Mouse (Mus musculus): ENCODE measurements around the gene Hprt. TPM values are rescaled to one million over a fixed set of nuclear protein-coding genes. Genes with fewer than 3 reads are reported as not detected.

Gene Hprt
- polyA plus RNA-seq, 1 experiment from 2014 or later, result 88.8 TPM

DNA sequence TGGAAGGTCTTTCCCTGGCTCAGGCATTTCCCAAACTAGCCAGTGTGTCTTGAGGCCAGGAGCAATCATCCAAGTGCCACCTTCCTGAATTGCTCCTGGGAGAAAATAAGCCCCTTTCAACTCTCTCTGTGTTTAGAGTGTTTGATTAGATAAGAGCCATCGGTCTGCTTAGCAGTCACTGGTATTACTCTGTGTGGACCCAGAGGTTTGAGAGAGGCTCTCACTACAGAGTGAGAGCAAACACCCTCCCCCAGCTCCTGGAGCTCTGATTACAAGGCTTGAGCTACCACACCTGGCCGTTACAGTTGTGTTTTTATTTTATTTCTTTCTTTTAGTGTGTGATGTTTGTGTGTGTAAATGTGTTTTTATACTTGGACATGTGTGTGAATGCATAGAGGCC lies 59.0 kb downstream of the Hprt start:
- no peaks in the 10 kb centered on the region for H3K9me3 ChIP-seq
- H3K9ac ChIP-seq, result no peak overlapping the region
- WGBS, result 70% methylated on average over 2 of the region's 2 CpGs
- ATAC-seq (ENCODE audit: low FRiP score), result no peak
- no peak overlapping the region for H3K27ac ChIP-seq
- H3K4me3 ChIP-seq, result no peak overlapping the region
- H3K27me3 ChIP-seq, result no peaks in the 10 kb centered on the region
- H3K4me2 ChIP-seq, result no peak overlapping the region
- H3K4me1 ChIP-seq (replicated peaks), result no peaks in the 10 kb centered on the region
- H3K36me3 ChIP-seq, result no peaks in the 10 kb centered on the region

DNA sequence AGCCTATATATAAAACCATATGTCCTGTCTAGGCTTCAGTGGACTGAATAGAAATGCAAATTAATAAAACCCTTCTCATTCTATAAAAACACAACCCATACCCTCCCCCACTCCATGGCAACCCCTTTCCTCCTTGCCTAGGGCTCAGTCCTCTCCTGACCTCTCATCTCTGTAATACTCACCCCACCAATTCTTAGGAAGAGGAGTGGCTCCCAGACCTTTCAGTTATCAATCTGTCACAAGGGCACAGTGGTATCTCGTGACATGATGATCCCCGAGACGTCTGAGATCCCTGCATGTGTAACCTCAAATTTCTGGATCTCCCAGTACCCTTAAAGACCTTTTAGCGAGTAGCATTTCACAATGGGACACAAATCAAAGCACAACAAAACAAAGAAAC lies 61.3 kb downstream of the Hprt start:
- 0 out of 2 replicates have a peak, but pooled peaks cover 10% of the 10 kb centered on the region for H3K27me3 ChIP-seq
- no peak for ATAC-seq (ENCODE audit: low FRiP score)
- H3K9ac ChIP-seq, result no peak overlapping the region
- H3K27ac ChIP-seq, result no peak overlapping the region
- no peak overlapping the region for H3K4me2 ChIP-seq
- H3K4me3 ChIP-seq, result no peak overlapping the region
- H3K9me3 ChIP-seq, result no peaks in the 10 kb centered on the region
- 0 out of 2 replicates have a peak, but pooled peaks cover 4% of the 10 kb centered on the region for H3K4me1 ChIP-seq (replicated peaks)
- 36% methylated on average over 4 of the region's 4 CpGs for WGBS
- no peaks in the 10 kb centered on the region for H3K36me3 ChIP-seq

DNA sequence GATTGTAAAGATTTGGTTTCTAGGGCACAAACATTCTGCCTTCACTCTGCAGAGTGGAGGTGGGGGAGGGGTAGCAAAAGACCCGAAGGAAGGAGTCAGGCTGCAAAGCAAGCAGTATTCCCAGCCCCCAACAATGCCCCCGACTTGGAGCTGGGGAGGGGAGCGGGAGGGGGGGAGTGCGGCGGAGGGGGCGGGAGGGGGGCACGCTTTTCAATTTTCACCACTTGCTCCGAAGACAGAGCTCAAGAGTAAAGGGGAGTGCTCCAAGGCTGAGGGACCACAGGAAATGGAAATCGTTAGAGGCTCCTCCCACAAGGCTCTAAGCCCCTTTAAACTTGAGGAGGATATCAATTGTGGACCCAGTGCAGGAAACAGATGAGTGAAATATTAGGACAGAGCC lies 62.4 kb downstream of the Hprt start:
- Histone ChIP-seq H3K27ac (no peak overlapping the region), H3K36me3 (no peaks in the 10 kb centered on the region), H3K9ac (no peak overlapping the region), H3K4me3 (no peak overlapping the region), H3K27me3 (0 out of 2 replicates have a peak, but pooled peaks cover 11% of the 10 kb centered on the region), H3K9me3 (no peaks in the 10 kb centered on the region), H3K4me2 (peak overlapping the region; percentile 40), H3K4me1 (replicated peaks) (0 out of 2 replicates have a peak, but pooled peaks cover 4% of the 10 kb centered on the region)
- ATAC-seq (ENCODE audit: low FRiP score), result no peak
- 22% methylated on average over 9 of the region's 9 CpGs for WGBS

DNA sequence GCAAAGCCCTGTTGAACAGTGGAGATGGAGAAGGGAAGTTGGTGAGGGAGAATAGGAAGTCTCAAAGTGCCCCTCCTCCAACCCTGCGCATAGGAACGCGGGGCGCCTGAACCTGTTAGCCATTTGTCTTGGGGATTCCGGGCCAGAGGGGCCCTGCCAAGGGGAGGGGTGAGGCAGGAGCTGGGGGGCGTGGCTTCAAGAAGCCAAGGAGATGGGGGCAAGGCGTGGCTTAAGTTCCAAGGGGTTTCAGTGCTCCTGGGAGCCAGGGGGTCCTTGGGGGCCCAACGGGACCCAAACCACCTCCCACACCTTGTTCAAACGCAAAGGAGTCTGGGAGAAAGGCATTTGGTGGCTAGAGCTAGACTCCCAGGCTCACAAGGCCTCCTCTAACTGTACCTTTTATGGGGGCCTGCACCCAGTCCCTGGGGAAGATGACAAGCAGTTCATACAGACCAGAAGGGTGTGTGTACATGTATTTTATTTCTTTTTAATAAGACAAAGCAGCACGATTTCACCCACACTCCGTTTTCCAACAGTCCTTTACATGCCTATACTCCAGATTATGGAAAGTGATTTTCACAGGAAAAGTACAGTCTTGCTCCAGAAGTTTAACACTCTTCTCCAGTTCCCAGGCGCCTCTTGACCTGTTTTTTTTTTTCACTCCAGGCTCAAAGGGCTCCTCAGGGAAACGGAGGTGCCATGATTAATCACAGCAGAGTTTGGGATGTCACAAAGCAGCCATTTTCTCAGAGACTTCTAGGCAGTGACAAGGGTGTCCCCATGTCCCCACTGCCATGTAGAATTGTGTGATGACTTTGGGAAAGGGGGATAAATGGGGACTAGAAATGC lies 64.9 kb downstream of the Hprt start:
- peaks cover 17% of the 10 kb centered on the region; the same call in 1 of the 2 replicates for H3K27me3 ChIP-seq
- no peak for ATAC-seq (ENCODE audit: low FRiP score)
- 14% methylated on average over 13 of the region's 13 CpGs for WGBS
- H3K4me3 ChIP-seq, result no peak overlapping the region
- H3K27ac ChIP-seq, result no peak overlapping the region
- 0 out of 2 replicates have a peak, but pooled peaks cover 10% of the 10 kb centered on the region for H3K4me1 ChIP-seq (replicated peaks)
- no peaks in the 10 kb centered on the region for H3K36me3 ChIP-seq
- H3K9ac ChIP-seq, result no peak overlapping the region
- H3K9me3 ChIP-seq, result no peaks in the 10 kb centered on the region
- no peak overlapping the region for H3K4me2 ChIP-seq

DNA sequence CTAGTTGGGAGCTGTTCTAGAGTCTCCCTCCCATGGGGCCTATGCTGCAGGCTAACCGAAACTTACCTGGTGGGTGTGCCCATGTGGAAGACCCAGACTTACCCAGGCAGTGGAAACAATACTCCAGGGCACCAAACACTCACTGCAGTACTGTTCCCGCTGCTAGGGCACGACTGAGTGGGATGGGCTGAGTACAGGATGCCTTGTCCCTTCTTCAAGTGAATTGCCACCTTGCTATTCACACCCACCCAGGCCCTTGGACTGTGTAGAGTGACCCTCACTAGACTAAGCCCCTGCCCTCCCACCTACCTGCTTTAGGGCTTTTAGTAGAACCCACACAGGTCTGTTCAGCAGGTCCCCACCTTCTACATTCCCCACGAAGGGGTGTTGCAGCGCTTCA lies 65.9 kb downstream of the Hprt start:
- Histone ChIP-seq H3K4me3 (no peak overlapping the region), H3K27ac (no peak overlapping the region), H3K9ac (no peak overlapping the region), H3K27me3 (peaks cover 17% of the 10 kb centered on the region; the same call in 1 of the 2 replicates), H3K9me3 (no peaks in the 10 kb centered on the region), H3K4me2 (no peak overlapping the region), H3K4me1 (replicated peaks) (0 out of 2 replicates have a peak, but pooled peaks cover 14% of the 10 kb centered on the region), H3K36me3 (no peaks in the 10 kb centered on the region)
- ATAC-seq (ENCODE audit: low FRiP score), result no peak
- 69% methylated on average over 5 of the region's 5 CpGs for WGBS

DNA sequence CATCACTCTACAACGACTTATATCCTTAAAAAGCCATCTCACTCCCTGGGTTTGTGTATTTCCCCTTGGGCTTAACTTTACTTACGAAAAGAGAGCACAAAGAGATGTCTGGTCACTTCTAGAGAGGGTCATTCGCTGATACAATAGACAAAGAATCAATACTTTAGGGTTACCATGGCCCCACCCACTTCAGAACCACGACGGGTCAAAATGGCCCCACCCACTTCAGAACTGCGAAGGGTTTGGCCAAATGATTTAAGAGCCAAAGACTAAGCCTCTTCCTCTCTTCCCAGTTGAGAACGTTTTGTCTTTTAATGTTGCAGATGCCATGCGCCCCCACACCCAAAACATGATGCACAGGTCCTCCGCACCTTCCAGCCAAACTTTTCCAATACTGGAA lies 67.8 kb downstream of the Hprt start:
- H3K9ac ChIP-seq, result no peak overlapping the region
- H3K4me3 ChIP-seq, result peak overlapping the region; percentile 47
- peaks cover 28% of the 10 kb centered on the region for H3K27me3 ChIP-seq
- no peaks in the 10 kb centered on the region for H3K36me3 ChIP-seq
- peak overlapping the region; percentile 70 for H3K4me2 ChIP-seq
- WGBS, result 10% methylated on average over 9 of the region's 9 CpGs
- no peaks in the 10 kb centered on the region for H3K9me3 ChIP-seq
- no peak for ATAC-seq (ENCODE audit: low FRiP score)
- 0 out of 2 replicates have a peak, but pooled peaks cover 14% of the 10 kb centered on the region for H3K4me1 ChIP-seq (replicated peaks)
- no peak overlapping the region for H3K27ac ChIP-seq

DNA sequence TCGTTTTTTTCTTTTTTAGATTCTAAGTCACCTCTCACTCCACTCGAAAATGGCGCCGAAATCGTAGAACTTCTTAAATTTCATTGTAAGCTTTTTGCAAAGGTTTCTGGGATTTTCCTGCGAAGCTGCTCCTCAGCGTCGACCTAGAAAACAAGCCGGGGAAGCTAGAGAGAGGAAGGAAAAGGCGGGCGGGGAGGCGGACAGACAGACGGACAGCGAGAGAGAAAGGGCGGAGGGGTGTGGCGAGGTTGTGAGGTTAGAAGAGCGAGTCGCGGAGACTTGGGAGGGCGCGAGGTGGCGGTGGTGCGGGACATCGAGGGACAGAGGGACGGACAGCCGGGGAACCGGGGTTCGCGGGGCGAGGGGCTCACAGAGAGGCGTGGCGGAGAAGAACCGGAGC lies 68.7 kb downstream of the Hprt start:
- no peak overlapping the region for H3K27ac ChIP-seq
- no peaks in the 10 kb centered on the region for H3K9me3 ChIP-seq
- peak overlapping the region; percentile 70 for H3K4me2 ChIP-seq
- H3K4me3 ChIP-seq, result peak overlapping the region; percentile 47
- 0 out of 2 replicates have a peak, but pooled peaks cover 14% of the 10 kb centered on the region for H3K4me1 ChIP-seq (replicated peaks)
- ATAC-seq (ENCODE audit: low FRiP score), result peak; percentile 75
- peak overlapping the region; percentile 71 for H3K9ac ChIP-seq
- peaks cover 36% of the 10 kb centered on the region for H3K27me3 ChIP-seq
- 10% methylated on average over 29 of the region's 33 CpGs for WGBS
- H3K36me3 ChIP-seq, result no peaks in the 10 kb centered on the region

DNA sequence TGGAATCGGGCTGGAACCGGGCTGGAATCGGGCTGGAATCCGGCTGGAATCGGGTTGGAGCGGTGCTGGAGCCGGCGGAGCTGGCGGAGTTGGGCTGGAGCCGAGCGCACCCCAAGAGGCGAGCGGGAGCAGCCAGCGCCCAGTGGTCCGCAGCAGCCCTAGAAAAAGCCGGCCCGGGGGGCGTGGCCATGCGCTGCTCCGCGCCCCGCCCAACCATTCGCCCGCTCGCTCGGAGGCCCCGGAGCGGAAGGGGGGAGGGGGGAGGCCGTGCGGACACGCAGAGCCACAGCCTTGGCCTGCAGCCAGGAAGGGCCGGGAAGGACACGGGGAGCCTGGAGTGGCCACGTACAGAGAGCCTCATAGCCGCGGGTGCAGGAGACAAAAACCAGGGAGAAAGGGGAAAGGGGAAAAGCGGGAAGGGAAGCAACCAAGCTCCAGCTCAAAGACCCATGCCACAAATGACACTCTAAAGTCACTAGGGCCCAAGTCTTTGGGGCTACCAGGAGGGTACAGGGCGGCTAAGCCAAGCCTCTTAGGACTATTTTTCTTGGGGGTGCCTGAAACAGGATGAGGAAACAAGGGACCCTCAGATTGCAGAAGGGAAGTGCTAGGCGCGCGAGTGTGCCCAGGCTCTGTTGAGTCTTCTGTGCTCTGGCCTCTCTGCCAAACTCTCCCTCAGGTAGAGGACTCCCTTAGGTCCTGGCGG lies 69.3 kb downstream of the Hprt start:
- 24% methylated on average over 23 of the region's 42 CpGs for WGBS
- Histone ChIP-seq H3K4me2 (peak overlapping the region; percentile 70), H3K9me3 (no peaks in the 10 kb centered on the region), H3K9ac (peak overlapping the region; percentile 71), H3K27ac (no peak overlapping the region), H3K36me3 (no peaks in the 10 kb centered on the region), H3K27me3 (peaks cover 36% of the 10 kb centered on the region), H3K4me1 (replicated peaks) (0 out of 2 replicates have a peak, but pooled peaks cover 14% of the 10 kb centered on the region), H3K4me3 (peak overlapping the region; percentile 47)
- peak; percentile 90 for ATAC-seq (ENCODE audit: low FRiP score)

DNA sequence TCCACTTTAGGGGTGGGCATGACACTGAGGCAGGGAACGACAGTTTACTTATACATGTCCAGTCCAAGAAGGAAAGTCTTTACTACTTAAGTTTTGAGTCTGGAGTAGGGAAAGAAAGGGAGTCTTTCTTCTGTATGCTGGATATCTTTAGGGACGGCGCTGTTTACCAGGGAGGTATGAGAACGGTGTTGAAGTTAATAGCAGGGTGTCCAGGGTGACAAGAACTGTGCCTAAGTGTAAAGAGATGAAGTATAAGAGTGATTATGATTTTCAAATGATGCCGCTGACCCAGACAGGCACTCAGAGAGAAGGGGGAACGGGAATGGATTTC lies 69.8 kb downstream of the Hprt start:
- Histone ChIP-seq H3K27ac (no peak overlapping the region), H3K4me1 (replicated peaks) (0 out of 2 replicates have a peak, but pooled peaks cover 9% of the 10 kb centered on the region), H3K4me2 (peak overlapping the region; percentile 70), H3K36me3 (no peaks in the 10 kb centered on the region), H3K9me3 (no peaks in the 10 kb centered on the region), H3K4me3 (0 out of 2 replicates have a peak overlapping the region, but pooled peaks have one; percentile 47), H3K27me3 (peaks cover 36% of the 10 kb centered on the region), H3K9ac (no peak overlapping the region)
- no peak for ATAC-seq (ENCODE audit: low FRiP score)
- WGBS, result 18% methylated on average over 6 of the region's 6 CpGs

DNA sequence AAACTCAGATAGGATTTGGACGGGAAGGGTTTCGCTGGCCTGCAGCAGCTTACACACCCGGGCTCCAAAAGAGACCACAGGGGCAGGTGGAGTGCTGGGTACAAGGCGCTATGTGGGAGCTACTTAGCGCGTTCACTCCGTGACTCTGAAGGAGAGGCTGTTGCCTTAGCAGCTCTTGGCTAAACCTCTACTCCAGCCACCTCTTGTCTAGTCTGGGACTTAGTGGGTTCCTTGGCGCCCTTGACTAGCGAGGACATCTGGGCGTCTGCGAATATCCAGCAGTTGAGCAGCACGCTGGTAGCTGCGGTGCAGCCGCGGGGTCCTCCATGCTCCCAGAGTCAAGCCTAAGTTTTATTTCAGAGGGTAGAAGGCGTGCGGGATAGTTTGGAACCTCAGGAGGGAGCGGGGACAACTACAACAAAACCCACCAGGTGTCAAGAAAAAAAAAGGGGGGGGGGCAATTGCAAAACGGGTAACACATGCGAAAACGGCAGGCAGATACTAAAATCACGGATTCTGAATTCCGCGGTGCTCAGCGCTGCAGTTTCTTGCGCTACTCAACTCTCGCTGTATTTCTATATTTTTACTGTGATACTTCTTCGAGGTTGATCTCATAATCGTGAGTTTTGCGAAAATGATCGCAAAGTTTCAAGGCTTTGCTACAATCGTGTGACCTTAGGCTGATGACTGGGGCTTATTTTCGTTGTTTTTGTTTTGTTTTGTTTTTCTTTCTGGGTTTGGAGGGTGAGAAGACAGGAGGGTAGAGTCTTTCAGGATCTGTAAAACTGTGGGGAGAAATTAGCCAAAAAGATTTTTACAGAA lies 70.7 kb downstream of the Hprt start:
- H3K4me3 ChIP-seq, result peak overlapping the region; percentile 17
- WGBS, result 17% methylated on average over 33 of the region's 33 CpGs
- no peak for ATAC-seq (ENCODE audit: low FRiP score)
- H3K27me3 ChIP-seq, result peaks cover 31% of the 10 kb centered on the region
- 0 out of 2 replicates have a peak, but pooled peaks cover 9% of the 10 kb centered on the region for H3K4me1 ChIP-seq (replicated peaks)
- H3K27ac ChIP-seq, result no peak overlapping the region
- peak overlapping the region; percentile 43 for H3K4me2 ChIP-seq
- H3K36me3 ChIP-seq, result no peaks in the 10 kb centered on the region
- H3K9me3 ChIP-seq, result no peaks in the 10 kb centered on the region
- H3K9ac ChIP-seq, result no peak overlapping the region

DNA sequence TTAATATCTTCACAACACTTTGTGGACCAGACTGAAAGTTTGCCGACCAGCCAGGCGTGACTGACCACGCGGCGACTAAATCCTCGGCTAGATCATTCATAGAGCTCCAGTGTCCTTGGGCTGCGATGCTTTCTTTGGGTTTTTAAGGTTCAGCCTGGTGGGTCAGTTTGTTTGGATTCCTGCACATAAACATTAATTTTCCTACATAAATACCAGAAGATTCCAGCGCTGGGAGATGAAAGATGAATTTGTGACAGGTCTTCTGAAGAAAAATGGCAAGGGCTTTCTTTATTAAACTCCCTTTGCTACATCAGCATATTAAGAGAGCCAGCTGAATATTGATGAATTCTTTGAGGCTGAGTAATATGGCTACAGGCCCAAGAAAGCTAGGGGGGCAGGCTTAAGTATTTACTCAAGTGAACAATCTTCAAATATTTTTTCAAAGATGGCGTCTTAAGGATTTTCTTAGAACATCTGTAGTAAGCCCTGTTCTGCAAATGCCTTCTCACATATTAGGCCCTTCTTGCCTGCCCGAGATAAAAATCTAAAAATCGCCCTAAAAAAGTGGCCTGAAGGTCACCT lies 71.6 kb downstream of the Hprt start:
- no peak for ATAC-seq (ENCODE audit: low FRiP score)
- Histone ChIP-seq H3K9me3 (no peaks in the 10 kb centered on the region), H3K27me3 (peaks cover 25% of the 10 kb centered on the region), H3K36me3 (no peaks in the 10 kb centered on the region), H3K9ac (no peak overlapping the region), H3K4me3 (no peak overlapping the region), H3K4me2 (peak overlapping the region; percentile 43; the same call in 1 of the 2 replicates), H3K4me1 (replicated peaks) (0 out of 2 replicates have a peak, but pooled peaks cover 9% of the 10 kb centered on the region), H3K27ac (no peak overlapping the region)
- 25% methylated on average over 11 of the region's 11 CpGs for WGBS
